Mouse (Mus musculus) forebrain, embryonic 14.5 days (tissue): Measurements from ENCODE around the gene Mettl5. TPM values are rescaled to one million over a fixed set of nuclear protein-coding genes. Genes with fewer than 3 reads are reported as not detected.

Experiments used
- ATAC-seq: fragments of 200-750 bp; cut with Nextera tagmentation; 2 replicates; pipeline ENCODE4 v1.8.0; 2017; ENCODE audit warnings: mild to moderate bottlenecking, moderate library complexity
- DNase-seq: peaks from one replicate; pipeline ENCODE4 v3.0.0-alpha.2; 2015; ENCODE audit warnings: low spot score
- H3K27ac ChIP-seq: fragments of 300-500 bp; sonication (generic); 2 replicates; pipeline ENCODE4 v1.5.1; 2014; ENCODE audit warnings: low read depth, mild to moderate bottlenecking, control low read depth, low read length, moderate library complexity
- H3K27me3 ChIP-seq: fragments of 300-500 bp; sonication (generic); replicated peaks from 2 replicates; pipeline ENCODE4 v1.6.1; 2014; ENCODE audit warnings: low read length, control low read depth, mixed read lengths; ENCODE audit not compliant: control insufficient read depth, insufficient read depth
- H3K36me3 ChIP-seq: fragments of 300-500 bp; sonication (generic); 2 replicates; pipeline ENCODE4 v1.6.1; 2014; ENCODE audit warnings: low read length, control low read depth; ENCODE audit not compliant: control insufficient read depth, insufficient read depth
- H3K4me1 ChIP-seq: fragments of 300-500 bp; sonication (generic); 2 replicates; pipeline ENCODE4 v1.6.1; 2014; ENCODE audit warnings: antibody characterized with exemption, low read length, control low read depth; ENCODE audit not compliant: control insufficient read depth, insufficient read depth
- H3K4me2 ChIP-seq: fragments of 300-500 bp; sonication (generic); 2 replicates; pipeline ENCODE4 v1.6.1; 2014; ENCODE audit warnings: mild to moderate bottlenecking, control low read depth, low read length
- H3K4me3 ChIP-seq: fragments of 300-500 bp; sonication (generic); 2 replicates; pipeline ENCODE4 v1.5.1; 2014; ENCODE audit warnings: low read depth, low read length, control low read depth
- H3K9ac ChIP-seq: fragments of 300-500 bp; sonication (generic); 2 replicates; pipeline ENCODE4 v1.6.1; 2014; ENCODE audit warnings: mild to moderate bottlenecking, low read length, control low read depth, moderate library complexity
- H3K9me3 ChIP-seq: fragments of 300-500 bp; sonication (generic); replicated peaks from 2 replicates; pipeline ENCODE4 v1.6.1; 2016; ENCODE audit warnings: low read length, control low read depth, mixed read lengths; ENCODE audit not compliant: control insufficient read depth
- WGBS: fragments of 180-500 bp; shearing (Covaris S2); extraction: QIAGEN DNeasy Blood & Tissue Kit; methylation state at CpG from one replicate; pipeline ENCODE4 v1.1.7; 2014; 5-methylcytosine and 5-hydroxymethylcytosine counted together
- polyA plus RNA-seq: library from polyadenylated mRNA; unstranded; fragments of >200 nt; fragmentation: Nextera tagmentation; extraction: Ambion mirVana; gene quantifications from 2 replicates; pipeline ENCODE4 v1.2.1, GENCODE M21; 2014

Gene Mettl5
- polyA plus RNA-seq, 1 experiment from 2014 or later: 34.2 TPM

DNA sequence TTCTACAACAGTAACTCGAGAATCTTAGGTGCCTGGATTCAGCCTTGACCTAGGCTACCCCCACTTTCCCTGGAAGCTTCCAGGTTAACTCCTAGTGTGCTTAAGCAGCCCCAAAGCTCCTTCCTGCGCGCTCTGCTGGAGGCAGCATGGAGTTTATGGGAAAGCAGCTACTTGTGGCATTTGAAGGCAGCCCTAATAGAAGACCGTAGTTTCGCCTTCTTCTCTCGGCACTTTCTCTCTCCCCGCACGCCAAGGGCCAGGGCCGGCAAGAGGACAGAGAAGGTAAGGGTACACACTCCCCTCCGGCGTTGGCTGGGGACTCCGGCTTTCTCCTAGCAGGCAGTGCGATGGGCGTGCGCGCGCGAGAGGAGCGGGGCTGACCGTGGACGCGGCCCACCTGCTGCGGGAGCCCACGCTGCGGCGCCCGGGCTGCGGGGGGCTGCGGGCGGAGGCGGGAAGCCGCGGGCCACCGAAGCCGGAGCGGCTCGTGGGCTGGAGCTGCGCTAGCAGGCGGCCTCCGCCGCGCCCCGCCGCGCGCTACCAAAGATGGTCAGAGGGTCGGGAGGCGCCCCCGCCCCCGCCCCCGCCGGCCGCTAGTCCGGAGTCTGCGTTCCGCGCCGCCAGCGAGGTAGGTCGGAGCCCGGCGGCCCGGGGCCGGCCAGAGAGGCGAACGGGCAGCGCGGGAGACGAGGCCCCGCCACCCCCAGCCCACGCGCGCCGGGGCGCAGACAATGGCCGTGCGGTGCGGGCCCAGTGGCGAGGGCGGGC lies 62.9 kb downstream of the Mettl5 start:
- 0 out of 2 replicates have a peak, but pooled peaks cover 5% of the 10 kb centered on the region for H3K36me3 ChIP-seq
- no peaks in the 10 kb centered on the region for H3K27me3 ChIP-seq
- peak; percentile 76 for DNase-seq
- no peaks in the 10 kb centered on the region for H3K9me3 ChIP-seq
- WGBS: 1% methylated on average over 62 of the region's 80 CpGs
- H3K9ac ChIP-seq: peak overlapping the region; percentile 95
- peak overlapping the region; percentile 73 for H3K4me2 ChIP-seq
- peak overlapping the region; percentile 95 for H3K27ac ChIP-seq
- peaks cover 11% of the 10 kb centered on the region for H3K4me1 ChIP-seq
- peak; percentile 83 for ATAC-seq
- peak overlapping the region; percentile 84 for H3K4me3 ChIP-seq

DNA sequence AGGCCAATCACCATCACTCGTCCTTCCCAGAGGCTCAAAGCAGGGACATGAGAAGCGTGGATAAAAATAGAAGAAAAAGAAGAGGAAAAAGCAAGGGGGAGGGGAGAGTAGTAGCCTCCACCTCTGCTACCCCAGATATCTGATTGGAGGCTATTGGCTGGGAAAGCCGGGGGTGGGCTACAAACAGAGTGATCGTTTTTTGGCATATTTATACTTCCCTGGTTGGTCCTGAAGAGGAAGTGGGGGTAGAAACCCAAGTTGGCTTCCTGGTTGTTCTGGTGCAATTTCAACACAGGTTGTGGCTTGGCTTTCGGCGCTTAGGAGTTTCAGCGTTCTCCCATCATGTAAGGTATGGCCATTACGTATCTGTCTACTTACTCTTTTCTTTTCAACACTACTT lies 63.7 kb downstream of the Mettl5 start, which contains the start of gene Klhl23:
Klhl23 (plus strand) TSS at position 234 of the 400 bp plus-strand sequence.
- DNase-seq: no peak
- Histone ChIP-seq H3K4me1 (peaks cover 11% of the 10 kb centered on the region), H3K36me3 (0 out of 2 replicates have a peak, but pooled peaks cover 5% of the 10 kb centered on the region), H3K27me3 (no peaks in the 10 kb centered on the region), H3K9me3 (no peaks in the 10 kb centered on the region), H3K4me2 (peak within 1 kb of the TSS; percentile 73), H3K4me3 (peak within 1 kb of the TSS; percentile 84), H3K27ac (peak within 1 kb of the TSS; percentile 95), H3K9ac (peak within 1 kb of the TSS; percentile 95)
- no peak for ATAC-seq
- 30% methylated on average over 8 of the region's 8 CpGs for WGBS

Other genes starting within 250 kb of the Mettl5 start
- 17.2 and 18.2 TPM in 2 replicates for gene Bbs5, start 238.4 kb downstream of the Mettl5 start, polyA plus RNA-seq
- 0.11 and 0.13 TPM in 2 replicates for gene Klhl41, start 215.5 kb downstream of the Mettl5 start, polyA plus RNA-seq
- 13.7 and 16.8 TPM in 2 replicates for gene Fastkd1, start 172.1 kb downstream of the Mettl5 start, polyA plus RNA-seq
- gene Ppig, start 163.1 kb downstream of the Mettl5 start, polyA plus RNA-seq: 77.8 and 83.6 TPM in 2 replicates
- 1.7 and 2.3 TPM in 2 replicates for gene Ccdc173, start 96.0 kb downstream of the Mettl5 start, polyA plus RNA-seq
- 43.1 and 45.4 TPM in 2 replicates for gene Phospho2, start 96.0 kb downstream of the Mettl5 start, polyA plus RNA-seq
- gene Klhl23, start 63.7 kb downstream of the Mettl5 start, polyA plus RNA-seq: 36.7 and 54.1 TPM in 2 replicates
- 298 and 301 TPM in 2 replicates for gene Ssb, start 24.1 kb downstream of the Mettl5 start, polyA plus RNA-seq
- gene Ubr3, start 11.6 kb upstream of the Mettl5 start, polyA plus RNA-seq: 12.3 and 13.4 TPM in 2 replicates
- 0.09 and 0.17 TPM in 2 replicates for gene Myo3b, start 153.5 kb upstream of the Mettl5 start, polyA plus RNA-seq